Mouse (Mus musculus): Measurements from ENCODE around the gene Eid1. TPM values are rescaled to one million over a fixed set of nuclear protein-coding genes. Genes with fewer than 3 reads are reported as not detected.
A peak's percentile ranks its signal among the peaks of the same experiment; 100 is the strongest.

The Eid1 gene
- polyA plus RNA-seq, 1 experiment from 2014 or later: 552 TPM

DNA sequence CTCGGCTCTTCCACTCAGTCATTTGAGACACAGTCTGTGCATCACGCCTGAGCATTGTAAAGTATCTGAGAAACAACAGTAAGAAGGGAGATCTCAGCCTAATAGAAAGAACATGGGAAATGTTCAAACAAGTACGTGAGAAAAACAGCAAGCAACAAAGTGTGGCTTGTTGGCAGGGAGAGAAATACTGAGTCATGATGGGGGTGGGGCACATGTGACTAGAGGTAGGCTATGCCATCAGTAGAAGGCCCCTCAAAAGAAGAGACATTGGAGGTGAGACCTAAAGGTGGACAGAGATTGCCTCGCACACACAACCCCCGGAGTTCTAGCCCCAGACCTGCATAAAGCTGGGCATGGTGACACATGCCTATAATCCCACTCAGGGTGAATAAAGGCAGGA lies 7.7 kb upstream of the Eid1 start:
- Histone ChIP-seq H3K9ac (no peak overlapping the region), H3K4me2 (replicated peaks) (no peak overlapping the region), H3K4me1 (replicated peaks; ENCODE audit: control insufficient read depth, insufficient read depth, low read length) (peaks cover 2% of the 10 kb centered on the region; the same call in 1 of the 2 replicates), H3K36me3 (replicated peaks; ENCODE audit: control insufficient read depth, insufficient read depth) (no peaks in the 10 kb centered on the region), H3K9me3 (ENCODE audit: control insufficient read depth, low read length) (no peaks in the 10 kb centered on the region), H3K27ac (no peak overlapping the region), H3K27me3 (ENCODE audit: control insufficient read depth, insufficient read depth, low read length) (no peaks in the 10 kb centered on the region), H3K4me3 (replicated peaks; ENCODE audit: low read length) (no peak overlapping the region)
- DNase-seq (ENCODE audit: low spot score) (no peak), ATAC-seq (ENCODE audit: low FRiP score) (no peak)
- WGBS: 86% methylated on average over 5 of the region's 5 CpGs

GRCm38 (mm10) chr2:125665909-125666308 lies 7.0 kb upstream of the Eid1 start:
- DNase-seq (ENCODE audit: low spot score) (no peak), ATAC-seq (ENCODE audit: low FRiP score) (no peak)
- Histone ChIP-seq H3K9ac (no peak overlapping the region), H3K27ac (no peak overlapping the region), H3K9me3 (ENCODE audit: control insufficient read depth, low read length) (no peaks in the 10 kb centered on the region), H3K27me3 (ENCODE audit: control insufficient read depth, insufficient read depth, low read length) (no peaks in the 10 kb centered on the region), H3K36me3 (replicated peaks; ENCODE audit: control insufficient read depth, insufficient read depth) (no peaks in the 10 kb centered on the region), H3K4me1 (replicated peaks; ENCODE audit: control insufficient read depth, insufficient read depth, low read length) (peaks cover 2% of the 10 kb centered on the region; the same call in 1 of the 2 replicates), H3K4me3 (replicated peaks; ENCODE audit: low read length) (no peak overlapping the region), H3K4me2 (replicated peaks) (no peak overlapping the region)
- WGBS: 93% methylated on average over 4 of the region's 4 CpGs

DNA sequence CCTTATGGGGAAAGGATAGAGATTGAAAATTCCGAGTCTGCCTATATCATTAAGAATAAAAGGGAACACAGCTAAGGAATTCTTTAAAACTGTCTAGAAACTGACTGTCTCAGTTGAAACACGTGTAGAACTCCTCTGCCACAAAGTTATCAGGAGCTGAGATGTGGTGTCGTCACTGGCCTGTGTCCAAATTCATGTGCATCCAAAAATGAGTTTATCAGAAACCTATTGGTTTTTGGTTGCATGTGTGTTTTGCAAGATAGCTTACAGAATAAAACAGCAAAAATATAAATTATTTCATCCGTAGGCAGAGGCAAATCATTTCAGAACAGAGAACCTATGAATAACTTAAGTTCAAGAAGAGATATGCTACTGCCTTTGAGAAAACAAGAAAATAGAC lies 6.2 kb upstream of the Eid1 start:
- ATAC-seq (ENCODE audit: low FRiP score) (no peak), DNase-seq (ENCODE audit: low spot score) (no peak)
- Histone ChIP-seq H3K9me3 (ENCODE audit: control insufficient read depth, low read length) (no peaks in the 10 kb centered on the region), H3K4me3 (replicated peaks; ENCODE audit: low read length) (no peak overlapping the region), H3K36me3 (replicated peaks; ENCODE audit: control insufficient read depth, insufficient read depth) (no peaks in the 10 kb centered on the region), H3K4me1 (replicated peaks; ENCODE audit: control insufficient read depth, insufficient read depth, low read length) (peaks cover 2% of the 10 kb centered on the region; the same call in 1 of the 2 replicates), H3K9ac (no peak overlapping the region), H3K4me2 (replicated peaks) (no peak overlapping the region), H3K27me3 (ENCODE audit: control insufficient read depth, insufficient read depth, low read length) (no peaks in the 10 kb centered on the region), H3K27ac (no peak overlapping the region)
- 85% methylated on average over 4 of the region's 4 CpGs for WGBS

GRCm38 (mm10) chr2:125667184-125667583 lies 5.7 kb upstream of the Eid1 start:
- Histone ChIP-seq H3K27me3 (ENCODE audit: control insufficient read depth, insufficient read depth, low read length) (no peaks in the 10 kb centered on the region), H3K4me3 (replicated peaks; ENCODE audit: low read length) (no peak overlapping the region), H3K9ac (no peak overlapping the region; the same call in 1 of the 2 replicates), H3K4me1 (replicated peaks; ENCODE audit: control insufficient read depth, insufficient read depth, low read length) (peaks cover 2% of the 10 kb centered on the region; the same call in 1 of the 2 replicates), H3K4me2 (replicated peaks) (no peak overlapping the region), H3K27ac (no peak overlapping the region), H3K9me3 (ENCODE audit: control insufficient read depth, low read length) (no peaks in the 10 kb centered on the region), H3K36me3 (replicated peaks; ENCODE audit: control insufficient read depth, insufficient read depth) (no peaks in the 10 kb centered on the region)
- ATAC-seq (ENCODE audit: low FRiP score) (no peak), DNase-seq (ENCODE audit: low spot score) (no peak)
- 63% methylated on average over 5 of the region's 5 CpGs for WGBS

DNA sequence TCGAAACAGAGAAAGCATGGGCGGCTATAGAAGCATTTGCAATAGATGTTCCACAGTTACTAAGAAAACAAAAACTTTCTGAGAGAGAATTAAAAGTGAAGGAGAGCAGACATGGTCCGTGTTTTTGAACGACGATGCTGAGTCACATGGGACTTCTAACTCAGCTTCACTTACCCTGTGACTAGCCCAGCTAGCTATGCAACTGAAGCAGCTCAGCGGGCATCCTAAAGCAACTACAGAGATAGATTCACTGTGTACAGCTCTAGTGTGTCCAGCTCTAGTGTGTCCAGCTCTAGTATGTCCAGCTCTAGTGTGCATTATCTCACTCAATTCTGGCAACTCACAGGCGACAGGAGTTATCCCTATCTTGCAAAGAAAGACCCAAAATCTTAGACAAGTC lies 5.2 kb upstream of the Eid1 start:
- no peaks in the 10 kb centered on the region for H3K27me3 ChIP-seq (ENCODE audit: control insufficient read depth, insufficient read depth, low read length)
- 88% methylated on average over 7 of the region's 7 CpGs for WGBS
- H3K27ac ChIP-seq: no peak overlapping the region
- H3K4me3 ChIP-seq (replicated peaks; ENCODE audit: low read length): no peak overlapping the region
- H3K4me2 ChIP-seq (replicated peaks): no peak overlapping the region
- H3K9me3 ChIP-seq (ENCODE audit: control insufficient read depth, low read length): no peaks in the 10 kb centered on the region
- H3K9ac ChIP-seq: no peak overlapping the region
- H3K4me1 ChIP-seq (replicated peaks; ENCODE audit: control insufficient read depth, insufficient read depth, low read length): peaks cover 2% of the 10 kb centered on the region; the same call in 1 of the 2 replicates
- ATAC-seq (ENCODE audit: low FRiP score) (no peak), DNase-seq (ENCODE audit: low spot score) (no peak)
- no peaks in the 10 kb centered on the region for H3K36me3 ChIP-seq (replicated peaks; ENCODE audit: control insufficient read depth, insufficient read depth)

GRCm38 (mm10) chr2:125670846-125671245 lies 2.0 kb upstream of the Eid1 start:
- Histone ChIP-seq H3K9me3 (ENCODE audit: control insufficient read depth, low read length) (no peaks in the 10 kb centered on the region), H3K27ac (no peak overlapping the region), H3K9ac (no peak overlapping the region), H3K4me1 (replicated peaks; ENCODE audit: control insufficient read depth, insufficient read depth, low read length) (peaks cover 13% of the 10 kb centered on the region), H3K27me3 (ENCODE audit: control insufficient read depth, insufficient read depth, low read length) (no peaks in the 10 kb centered on the region), H3K4me3 (replicated peaks; ENCODE audit: low read length) (no peak overlapping the region), H3K4me2 (replicated peaks) (no peak overlapping the region), H3K36me3 (replicated peaks; ENCODE audit: control insufficient read depth, insufficient read depth) (no peaks in the 10 kb centered on the region)
- ATAC-seq (ENCODE audit: low FRiP score) (no peak), DNase-seq (ENCODE audit: low spot score) (no peak)
- 48% methylated on average over 1 of the region's 1 CpGs for WGBS

GRCm38 (mm10) chr2:125672568-125672956 lies 333 bp upstream of the Eid1 start:
- Histone ChIP-seq H3K36me3 (replicated peaks; ENCODE audit: control insufficient read depth, insufficient read depth) (no peaks in the 10 kb centered on the region), H3K9ac (peak overlapping the region; percentile 80), H3K4me3 (replicated peaks; ENCODE audit: low read length) (peak overlapping the region; percentile 72), H3K27me3 (ENCODE audit: control insufficient read depth, insufficient read depth, low read length) (no peaks in the 10 kb centered on the region), H3K27ac (peak overlapping the region; percentile 94), H3K4me1 (replicated peaks; ENCODE audit: control insufficient read depth, insufficient read depth, low read length) (peaks cover 13% of the 10 kb centered on the region), H3K4me2 (replicated peaks) (peak overlapping the region; percentile 82), H3K9me3 (ENCODE audit: control insufficient read depth, low read length) (no peaks in the 10 kb centered on the region)
- no peak for DNase-seq (ENCODE audit: low spot score)
- 26% methylated on average over 7 of the region's 20 CpGs for WGBS
- ATAC-seq (ENCODE audit: low FRiP score): no peak

DNA sequence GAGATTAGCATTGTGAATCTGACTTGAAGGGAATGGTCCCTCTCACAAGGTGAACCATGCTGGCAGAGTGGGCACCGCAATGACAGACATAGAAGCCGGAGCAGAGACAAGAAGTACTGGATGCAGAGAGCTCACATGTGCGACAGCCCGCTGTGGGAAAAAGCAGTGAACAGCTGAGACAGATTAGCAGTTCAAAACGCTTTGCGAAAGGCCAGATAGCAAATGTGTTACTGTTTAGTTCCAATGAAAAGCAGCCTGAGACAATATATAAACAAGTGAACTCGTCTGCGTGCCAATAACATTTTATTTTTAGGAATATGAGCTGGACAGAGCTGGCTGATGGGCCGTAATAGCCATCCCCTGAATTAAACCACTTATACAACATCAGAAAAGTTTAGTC lies 8.9 kb downstream of the Eid1 start:
- Histone ChIP-seq H3K9ac (no peak overlapping the region), H3K4me3 (replicated peaks; ENCODE audit: low read length) (no peak overlapping the region), H3K4me2 (replicated peaks) (no peak overlapping the region), H3K36me3 (replicated peaks; ENCODE audit: control insufficient read depth, insufficient read depth) (no peaks in the 10 kb centered on the region), H3K4me1 (replicated peaks; ENCODE audit: control insufficient read depth, insufficient read depth, low read length) (0 out of 2 replicates have a peak, but pooled peaks cover 6% of the 10 kb centered on the region), H3K27me3 (ENCODE audit: control insufficient read depth, insufficient read depth, low read length) (no peaks in the 10 kb centered on the region), H3K9me3 (ENCODE audit: control insufficient read depth, low read length) (no peaks in the 10 kb centered on the region), H3K27ac (no peak overlapping the region)
- no peak for DNase-seq (ENCODE audit: low spot score)
- ATAC-seq (ENCODE audit: low FRiP score): no peak
- WGBS: 86% methylated on average over 9 of the region's 9 CpGs

GRCm38 (mm10) chr2:125683895-125684294 lies 11.0 kb downstream of the Eid1 start:
- DNase-seq (ENCODE audit: low spot score) (no peak), ATAC-seq (ENCODE audit: low FRiP score) (no peak)
- H3K4me1 ChIP-seq (replicated peaks; ENCODE audit: control insufficient read depth, insufficient read depth, low read length): 0 out of 2 replicates have a peak, but pooled peaks cover 6% of the 10 kb centered on the region
- H3K4me2 ChIP-seq (replicated peaks): no peak overlapping the region
- no peak overlapping the region for H3K9ac ChIP-seq
- H3K9me3 ChIP-seq (ENCODE audit: control insufficient read depth, low read length): no peaks in the 10 kb centered on the region
- H3K27me3 ChIP-seq (ENCODE audit: control insufficient read depth, insufficient read depth, low read length): no peaks in the 10 kb centered on the region
- no peak overlapping the region for H3K4me3 ChIP-seq (replicated peaks; ENCODE audit: low read length)
- H3K36me3 ChIP-seq (replicated peaks; ENCODE audit: control insufficient read depth, insufficient read depth): no peaks in the 10 kb centered on the region
- no peak overlapping the region for H3K27ac ChIP-seq
- 90% methylated on average over 7 of the region's 7 CpGs for WGBS
